Mouse (Mus musculus): ENCODE measurements around the gene S100a1. TPM values are rescaled to one million over a fixed set of nuclear protein-coding genes. Genes with fewer than 3 reads are reported as not detected.

The S100a1 gene
- polyA plus RNA-seq (2012; rRNA removed), result 205 and 240 TPM in 2 replicates

- WGBS, result 10% methylated on average over 25 of the region's 25 CpGs
- Histone ChIP-seq H3K4me1 (ENCODE audit: control insufficient read depth, insufficient read depth, low read length) (no peaks in the 10 kb centered on the region), H3K27me3 (ENCODE audit: control insufficient read depth, insufficient read depth, low read length) (no peaks in the 10 kb centered on the region), H3K4me3 (replicated peaks; ENCODE audit: insufficient read depth, low read depth, low read length) (peak within 1 kb of the TSS; percentile 58), H3K27ac (ENCODE audit: insufficient read depth, low read length) (no peak within 1 kb of the TSS)
- TF ChIP-seq POLR2A (IDR thresholded peaks at IDR 0.05; ENCODE audit: borderline replicate concordance, insufficient read depth, low read length) (no peak), CTCF (IDR thresholded peaks at IDR 0.05; ENCODE audit: borderline replicate concordance, insufficient read depth, low read depth, low read length) (0 out of 2 replicates have a peak, but pooled peaks have one; percentile 13)
- peak; percentile 56 to 61 for DNase-seq
These were observed at the start of gene S100a1, which contains the start of gene S100a13 for GRCm38 (mm10) chr3:90513796-90514590. Gene S100a1, minus strand, starts transcription at chr3:90514392. Gene S100a13, plus strand, starts transcription at chr3:90514435.

DNA sequence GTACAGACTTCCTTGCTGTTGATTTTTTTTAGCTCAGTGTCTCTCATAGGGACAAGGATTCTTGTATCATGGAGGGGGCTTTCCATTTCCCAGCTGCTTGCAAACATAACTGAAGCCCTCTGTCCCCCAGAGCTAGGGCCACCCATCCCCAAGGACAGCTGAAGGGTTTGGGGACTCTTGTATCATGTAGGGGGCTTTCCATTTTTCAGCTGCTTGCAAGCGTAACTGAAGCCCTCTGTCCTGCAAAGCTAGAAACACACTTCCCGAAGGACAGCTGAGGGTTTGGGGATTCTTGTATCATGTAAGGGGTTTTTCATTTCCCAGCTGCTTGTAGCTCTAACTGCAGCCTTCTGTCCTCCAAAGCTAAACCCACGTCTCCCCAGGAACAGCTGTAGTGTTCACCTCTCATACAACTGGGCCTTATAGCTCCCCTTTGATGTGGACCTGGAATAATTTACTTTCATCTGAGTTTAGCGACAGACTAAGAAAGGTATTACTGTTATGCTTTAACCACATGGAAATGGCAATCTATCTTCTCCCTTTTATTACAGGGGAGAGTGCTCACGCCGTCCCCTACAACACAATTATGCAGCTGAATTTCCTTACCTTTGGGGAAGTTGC is 45.9 kb upstream of the S100a1 start, which contains the start of gene S100a3:
S100a3 (plus strand) TSS at position 571 of the 621 bp plus-strand sequence.
- Histone ChIP-seq H3K4me1 (ENCODE audit: control insufficient read depth, insufficient read depth, low read length) (no peaks in the 10 kb centered on the region), H3K27ac (ENCODE audit: insufficient read depth, low read length) (no peak within 1 kb of the TSS), H3K27me3 (ENCODE audit: control insufficient read depth, insufficient read depth, low read length) (no peaks in the 10 kb centered on the region), H3K4me3 (replicated peaks; ENCODE audit: insufficient read depth, low read depth, low read length) (no peak within 1 kb of the TSS)
- TF ChIP-seq CTCF (IDR thresholded peaks at IDR 0.05; ENCODE audit: borderline replicate concordance, insufficient read depth, low read depth, low read length), result no peak
- DNase-seq, result no peak
- WGBS, result 83% methylated on average over 6 of the region's 6 CpGs

GRCm38 (mm10) chr3:90555954-90556353 is 41.8 kb upstream of the S100a1 start:
- 41% methylated on average over 5 of the region's 5 CpGs for WGBS
- DNase-seq, result peak in 1 of 2 experiments; percentile 41
- no peak overlapping the region for H3K27ac ChIP-seq (ENCODE audit: insufficient read depth, low read length)
- no peaks in the 10 kb centered on the region for H3K4me1 ChIP-seq (ENCODE audit: control insufficient read depth, insufficient read depth, low read length)
- TF ChIP-seq CTCF (IDR thresholded peaks at IDR 0.05; ENCODE audit: borderline replicate concordance, insufficient read depth, low read depth, low read length) (no peak), POLR2A (IDR thresholded peaks at IDR 0.05; ENCODE audit: borderline replicate concordance, insufficient read depth, low read length) (no peak)
- no peak overlapping the region for H3K4me3 ChIP-seq (replicated peaks; ENCODE audit: insufficient read depth, low read depth, low read length)
- no peaks in the 10 kb centered on the region for H3K27me3 ChIP-seq (ENCODE audit: control insufficient read depth, insufficient read depth, low read length)

- Histone ChIP-seq H3K27ac (ENCODE audit: insufficient read depth, low read length) (no peak overlapping the region), H3K4me1 (ENCODE audit: control insufficient read depth, insufficient read depth, low read length) (no peaks in the 10 kb centered on the region), H3K4me3 (replicated peaks; ENCODE audit: insufficient read depth, low read depth, low read length) (no peak overlapping the region), H3K27me3 (ENCODE audit: control insufficient read depth, insufficient read depth, low read length) (no peaks in the 10 kb centered on the region)
- no peak for TF ChIP-seq POLR2A (IDR thresholded peaks at IDR 0.05; ENCODE audit: borderline replicate concordance, insufficient read depth, low read length)
- TF ChIP-seq CTCF (IDR thresholded peaks at IDR 0.05; ENCODE audit: borderline replicate concordance, insufficient read depth, low read depth, low read length), result no peak
- 68% methylated on average over 2 of the region's 2 CpGs for WGBS
- no peak for DNase-seq
These were observed 38.0 kb upstream of the S100a1 start for GRCm38 (mm10) chr3:90552231-90552630.

DNA sequence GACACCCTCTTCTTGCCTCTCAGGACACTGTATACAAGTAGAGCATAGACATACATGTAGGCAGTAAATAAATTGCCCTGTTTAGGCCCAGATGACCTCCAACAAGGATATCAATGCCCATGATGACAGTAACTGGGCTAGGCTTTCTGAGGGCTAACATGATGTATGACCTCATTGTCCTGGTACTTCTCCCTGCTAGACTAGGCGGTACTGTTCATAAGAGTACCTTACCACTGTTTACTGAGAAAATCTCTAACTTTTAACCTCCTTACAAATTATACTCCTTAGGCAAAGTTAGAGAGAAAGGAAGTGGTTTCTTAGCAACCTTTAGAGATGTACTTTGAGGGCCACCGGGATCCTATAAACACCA is 36.2 kb upstream of the S100a1 start:
- no peak overlapping the region for H3K27ac ChIP-seq (ENCODE audit: insufficient read depth, low read length)
- H3K4me1 ChIP-seq (ENCODE audit: control insufficient read depth, insufficient read depth, low read length), result no peaks in the 10 kb centered on the region
- no peaks in the 10 kb centered on the region for H3K27me3 ChIP-seq (ENCODE audit: control insufficient read depth, insufficient read depth, low read length)
- 96% methylated on average over 2 of the region's 2 CpGs for WGBS
- DNase-seq, result no peak
- no peak overlapping the region for H3K4me3 ChIP-seq (replicated peaks; ENCODE audit: insufficient read depth, low read depth, low read length)
- TF ChIP-seq CTCF (IDR thresholded peaks at IDR 0.05; ENCODE audit: borderline replicate concordance, insufficient read depth, low read depth, low read length) (no peak), POLR2A (IDR thresholded peaks at IDR 0.05; ENCODE audit: borderline replicate concordance, insufficient read depth, low read length) (no peak)

- Histone ChIP-seq H3K27me3 (ENCODE audit: control insufficient read depth, insufficient read depth, low read length) (no peaks in the 10 kb centered on the region), H3K4me3 (replicated peaks; ENCODE audit: insufficient read depth, low read depth, low read length) (no peak overlapping the region), H3K4me1 (ENCODE audit: control insufficient read depth, insufficient read depth, low read length) (no peaks in the 10 kb centered on the region), H3K27ac (ENCODE audit: insufficient read depth, low read length) (no peak overlapping the region)
- no peak for TF ChIP-seq POLR2A (IDR thresholded peaks at IDR 0.05; ENCODE audit: borderline replicate concordance, insufficient read depth, low read length)
- no peak for TF ChIP-seq CTCF (IDR thresholded peaks at IDR 0.05; ENCODE audit: borderline replicate concordance, insufficient read depth, low read depth, low read length)
- no peak for DNase-seq
- WGBS, result 58% methylated on average over 5 of the region's 5 CpGs
These were observed 35.7 kb upstream of the S100a1 start for GRCm38 (mm10) chr3:90549676-90550420.

DNA sequence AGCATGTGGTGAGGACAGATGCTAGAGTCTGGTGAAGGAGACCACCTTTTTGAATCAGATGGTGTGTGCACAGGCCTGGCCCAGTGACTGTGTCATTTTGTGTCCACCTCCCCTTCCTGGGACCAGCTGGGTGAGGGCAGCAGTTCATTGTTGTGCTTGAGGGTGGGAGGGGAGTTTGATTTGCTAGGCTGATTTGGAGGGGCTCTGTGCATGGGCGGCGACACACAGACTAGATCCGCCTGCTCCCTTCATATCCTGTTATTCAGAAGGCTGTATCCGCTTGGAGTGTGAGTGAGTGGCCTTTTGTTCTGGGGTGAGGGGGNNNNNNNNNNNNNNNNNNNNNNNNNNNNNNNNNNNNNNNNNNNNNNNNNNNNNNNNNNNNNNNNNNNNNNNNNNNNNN is 26.7 kb upstream of the S100a1 start:
- peak overlapping the region; percentile 72; the same call in 1 of the 2 replicates for H3K27ac ChIP-seq (ENCODE audit: insufficient read depth, low read length)

More for the DNA sequence above, 26.7 kb upstream of the S100a1 start:
- H3K27me3 ChIP-seq (ENCODE audit: control insufficient read depth, insufficient read depth, low read length), result no peaks in the 10 kb centered on the region
- H3K4me3 ChIP-seq (replicated peaks; ENCODE audit: insufficient read depth, low read depth, low read length), result no peak overlapping the region
- 44% methylated on average over 4 of the region's 4 CpGs for WGBS
- TF ChIP-seq POLR2A (IDR thresholded peaks at IDR 0.05; ENCODE audit: borderline replicate concordance, insufficient read depth, low read length) (no peak), CTCF (IDR thresholded peaks at IDR 0.05; ENCODE audit: borderline replicate concordance, insufficient read depth, low read depth, low read length) (no peak)
- peaks cover 4% of the 10 kb centered on the region for H3K4me1 ChIP-seq (ENCODE audit: control insufficient read depth, insufficient read depth, low read length)
- peak in 1 of 2 experiments; percentile 33 for DNase-seq
